Comparison of ENCODE assay signal across 27 mouse cellular contexts in the genomic region with DNA sequence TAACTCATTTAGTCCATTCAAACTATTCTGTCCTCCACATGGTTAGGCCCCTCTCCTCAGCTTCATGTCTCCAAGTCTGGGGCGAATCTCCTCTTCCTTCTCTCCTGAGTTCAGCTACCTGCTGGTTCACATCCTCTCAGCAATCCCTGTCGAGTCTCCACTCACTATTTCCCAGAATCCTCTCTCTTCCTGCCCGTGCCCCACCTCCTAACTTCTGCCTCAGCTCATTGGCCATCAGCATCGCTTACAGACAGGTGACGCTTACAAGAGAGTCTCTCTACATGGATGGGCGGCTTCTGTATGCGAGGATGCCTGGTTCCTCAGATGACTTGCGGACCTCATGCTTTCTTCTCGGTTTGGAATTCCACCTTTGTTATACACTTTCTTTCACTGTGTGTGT.
"Had no signal": no experiment of that assay in that cellular context is flagged by ENCODE, and none has a peak within 500 bp of the region (broad histone marks: within the 10 kb centered on the region; RNA-seq: fewer than 3 reads in every experiment).

No protein-coding gene starts in this region.

- DNase-seq: cerebellum, adult 9-10 months; cerebellum, adult 9-11 months; cerebellum, postnatal 10 days; cerebellum, postnatal 14 days; cerebellum, postnatal 25 days; cerebellum, postnatal 36 days; embryo, embryonic 11 days; forebrain, postnatal 0 days; gastrocnemius, adult 2 months; gastrocnemius, postnatal 10 days; gastrocnemius, postnatal 14 days; gastrocnemius, postnatal 25 days; gastrocnemius, postnatal 36 days; heart, adult 11 months; heart, adult 18-20 months; heart, adult 2 months had no signal

- H3K4me3 ChIP-seq: embryonic facial prominence, embryonic 10.5 days; embryonic facial prominence, embryonic 12.5 days; embryonic facial prominence, embryonic 13.5 days; embryonic facial prominence, embryonic 15.5 days; erythroblast, embryonic 14.5 days; forebrain, embryonic 10.5 days; forebrain, embryonic 12.5 days; forebrain, embryonic 13.5 days; forebrain, embryonic 15.5 days; gastrocnemius, adult 2 months; heart, adult 2 months had no signal

- H3K36me3 ChIP-seq: embryonic facial prominence, embryonic 12.5 days; forebrain, embryonic 12.5 days had no signal

- H3K27ac ChIP-seq: embryonic facial prominence, embryonic 10.5 days; embryonic facial prominence, embryonic 12.5 days; embryonic facial prominence, embryonic 13.5 days; embryonic facial prominence, embryonic 15.5 days; forebrain, embryonic 10.5 days; forebrain, embryonic 12.5 days; forebrain, embryonic 13.5 days; forebrain, embryonic 15.5 days; gastrocnemius, adult 2 months; heart, adult 2 months had no signal

- ATAC-seq: forebrain, embryonic 13.5 days; forebrain, embryonic 14.5 days; forebrain, embryonic 15.5 days; forebrain, embryonic 16.5 days; forebrain, postnatal 0 days had no signal

- H3K9ac ChIP-seq: embryonic facial prominence, embryonic 12.5 days; embryonic facial prominence, embryonic 13.5 days; embryonic facial prominence, embryonic 15.5 days; forebrain, embryonic 12.5 days; forebrain, embryonic 13.5 days; forebrain, embryonic 15.5 days; forebrain, postnatal 0 days had no signal

- H3K9me3 ChIP-seq: embryonic facial prominence, embryonic 10.5 days; embryonic facial prominence, embryonic 12.5 days; embryonic facial prominence, embryonic 13.5 days; embryonic facial prominence, embryonic 15.5 days; forebrain, embryonic 10.5 days; forebrain, embryonic 12.5 days; forebrain, embryonic 13.5 days; forebrain, embryonic 15.5 days had no signal

- H3K4me2 ChIP-seq: embryonic facial prominence, embryonic 12.5 days; embryonic facial prominence, embryonic 13.5 days; embryonic facial prominence, embryonic 15.5 days; forebrain, embryonic 12.5 days; forebrain, embryonic 13.5 days; forebrain, embryonic 15.5 days had no signal

- H3K27me3 ChIP-seq: embryonic facial prominence, embryonic 12.5 days; embryonic facial prominence, embryonic 13.5 days; embryonic facial prominence, embryonic 15.5 days; forebrain, embryonic 12.5 days; forebrain, embryonic 13.5 days; forebrain, embryonic 15.5 days had no signal
